Mouse (Mus musculus): Measurements from ENCODE around the gene Agtr1b. TPM values are rescaled to one million over a fixed set of nuclear protein-coding genes. Genes with fewer than 3 reads are reported as not detected.

The Agtr1b gene
- polyA plus RNA-seq, 1 experiment from 2014 or later = not detected

DNA sequence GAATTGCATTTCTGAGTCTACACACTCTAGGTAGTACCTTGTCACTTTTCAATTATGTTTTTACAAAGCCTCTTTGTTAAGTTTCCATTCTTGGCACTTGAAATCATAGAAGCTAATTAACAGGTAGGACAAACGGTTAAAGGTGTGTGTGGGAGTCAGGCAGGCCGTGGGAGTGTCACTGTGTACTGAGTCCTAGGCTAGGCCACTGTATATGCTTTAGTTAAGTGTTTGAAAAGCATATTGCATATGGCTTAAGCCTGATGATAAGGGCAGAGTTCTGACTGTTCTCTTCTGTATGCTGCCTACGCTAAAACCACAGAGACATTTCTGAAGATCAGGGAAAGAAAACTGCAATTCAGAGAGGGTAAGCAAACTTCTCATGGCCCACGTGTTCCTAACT is 59.7 kb downstream of the Agtr1b start:
- H3K36me3 ChIP-seq (ENCODE audit: control insufficient read depth, insufficient read depth, low read length) = no peaks in the 10 kb centered on the region
- 75% methylated on average over 4 of the region's 4 CpGs for WGBS
- no peak overlapping the region for H3K4me2 ChIP-seq (ENCODE audit: low read length)
- no peak overlapping the region for H3K4me3 ChIP-seq (ENCODE audit: control insufficient read depth in 1 of 2, insufficient read depth in 1 of 2, low read depth in 1 of 2, low read length in 2 of 2)
- H3K4me1 ChIP-seq (ENCODE audit: control insufficient read depth in 2 of 2, insufficient read depth in 2 of 2, low read length in 2 of 2) = no peaks in the 10 kb centered on the region
- no peak overlapping the region for H3K9ac ChIP-seq (ENCODE audit: low read length)
- H3K27ac ChIP-seq (replicated peaks in 1 of 2; ENCODE audit: control insufficient read depth in 1 of 2, insufficient read depth in 1 of 2, low read depth in 2 of 2, low read length in 2 of 2) = no peak overlapping the region
- no peak for ATAC-seq (ENCODE audit: insufficient number of reproducible peaks, insufficient read depth, low FRiP score, low read depth)
- no peaks in the 10 kb centered on the region for H3K9me3 ChIP-seq (ENCODE audit: control insufficient read depth, low read length)
- no peaks in the 10 kb centered on the region for H3K27me3 ChIP-seq (ENCODE audit: control insufficient read depth, insufficient read depth, low read length)

DNA sequence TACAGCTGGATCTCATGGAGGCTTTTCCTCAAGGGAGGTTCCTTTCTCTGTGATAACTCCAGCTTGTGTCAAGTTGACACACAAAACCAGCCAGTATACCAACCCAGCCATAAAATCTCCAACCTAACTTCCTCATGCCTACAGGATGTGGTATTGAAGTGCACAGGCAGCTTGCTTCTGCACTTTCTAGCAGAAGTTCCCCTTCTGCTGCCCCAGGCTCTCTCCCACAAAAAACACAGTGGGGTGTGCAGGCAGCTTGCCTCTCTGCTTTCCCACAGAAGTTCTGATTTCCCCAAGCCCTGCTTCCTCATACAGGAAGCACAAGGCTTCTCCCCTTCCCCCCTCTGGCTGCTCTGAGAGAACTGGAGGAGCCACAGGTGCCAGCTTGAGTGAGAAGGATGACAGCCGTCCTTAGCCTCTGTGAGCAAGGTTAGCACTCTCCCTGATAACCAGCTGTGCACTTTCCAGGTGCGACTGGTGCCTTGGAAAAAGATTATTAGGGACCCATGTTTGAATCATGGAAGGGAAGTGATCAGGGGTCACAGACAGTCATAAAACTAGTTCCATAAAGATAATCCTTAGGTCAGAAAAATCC is 62.1 kb downstream of the Agtr1b start:
- no peak for ATAC-seq (ENCODE audit: insufficient number of reproducible peaks, insufficient read depth, low FRiP score, low read depth)
- no peaks in the 10 kb centered on the region for H3K36me3 ChIP-seq (ENCODE audit: control insufficient read depth, insufficient read depth, low read length)
- H3K4me1 ChIP-seq (ENCODE audit: control insufficient read depth in 2 of 2, insufficient read depth in 2 of 2, low read length in 2 of 2) = no peaks in the 10 kb centered on the region
- 31% methylated on average over 2 of the region's 2 CpGs for WGBS
- H3K4me3 ChIP-seq (ENCODE audit: control insufficient read depth in 1 of 2, insufficient read depth in 1 of 2, low read depth in 1 of 2, low read length in 2 of 2) = no peak overlapping the region
- no peaks in the 10 kb centered on the region for H3K27me3 ChIP-seq (ENCODE audit: control insufficient read depth, insufficient read depth, low read length)
- H3K9me3 ChIP-seq (ENCODE audit: control insufficient read depth, low read length) = no peaks in the 10 kb centered on the region
- H3K4me2 ChIP-seq (ENCODE audit: low read length) = no peak overlapping the region
- no peak overlapping the region for H3K27ac ChIP-seq (replicated peaks in 1 of 2; ENCODE audit: control insufficient read depth in 1 of 2, insufficient read depth in 1 of 2, low read depth in 2 of 2, low read length in 2 of 2)
- H3K9ac ChIP-seq (ENCODE audit: low read length) = no peak overlapping the region

DNA sequence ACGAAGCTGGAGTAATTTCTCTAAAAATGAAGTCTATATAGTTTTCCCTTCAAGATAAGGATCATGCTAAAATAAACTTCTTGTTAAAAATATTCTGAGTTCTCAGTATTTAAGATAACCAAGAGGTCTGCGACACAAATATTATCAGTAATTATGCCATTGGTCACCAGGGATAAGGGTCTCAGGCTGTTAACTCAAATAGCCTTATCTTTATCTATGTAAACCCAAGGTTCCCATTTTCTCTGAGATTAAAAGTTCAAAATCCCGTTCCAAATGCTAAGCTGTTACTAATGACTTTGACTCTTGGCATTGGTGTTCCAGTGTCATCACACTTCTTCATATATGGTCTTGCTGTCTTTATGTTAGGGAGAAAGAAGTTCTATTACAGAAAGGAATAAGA is 71.4 kb downstream of the Agtr1b start:
- H3K27ac ChIP-seq (replicated peaks in 1 of 2; ENCODE audit: control insufficient read depth in 1 of 2, insufficient read depth in 1 of 2, low read depth in 2 of 2, low read length in 2 of 2) = no peak overlapping the region
- WGBS = 42% methylated on average over 3 of the region's 3 CpGs
- H3K9me3 ChIP-seq (ENCODE audit: control insufficient read depth, low read length) = no peaks in the 10 kb centered on the region
- H3K36me3 ChIP-seq (ENCODE audit: control insufficient read depth, insufficient read depth, low read length) = no peaks in the 10 kb centered on the region
- no peak overlapping the region for H3K4me3 ChIP-seq (ENCODE audit: control insufficient read depth in 1 of 2, insufficient read depth in 1 of 2, low read depth in 1 of 2, low read length in 2 of 2)
- no peak overlapping the region for H3K9ac ChIP-seq (ENCODE audit: low read length)
- no peaks in the 10 kb centered on the region for H3K4me1 ChIP-seq (ENCODE audit: control insufficient read depth in 2 of 2, insufficient read depth in 2 of 2, low read length in 2 of 2)
- H3K27me3 ChIP-seq (ENCODE audit: control insufficient read depth, insufficient read depth, low read length) = no peaks in the 10 kb centered on the region
- H3K4me2 ChIP-seq (ENCODE audit: low read length) = no peak overlapping the region
- ATAC-seq (ENCODE audit: insufficient number of reproducible peaks, insufficient read depth, low FRiP score, low read depth) = no peak

DNA sequence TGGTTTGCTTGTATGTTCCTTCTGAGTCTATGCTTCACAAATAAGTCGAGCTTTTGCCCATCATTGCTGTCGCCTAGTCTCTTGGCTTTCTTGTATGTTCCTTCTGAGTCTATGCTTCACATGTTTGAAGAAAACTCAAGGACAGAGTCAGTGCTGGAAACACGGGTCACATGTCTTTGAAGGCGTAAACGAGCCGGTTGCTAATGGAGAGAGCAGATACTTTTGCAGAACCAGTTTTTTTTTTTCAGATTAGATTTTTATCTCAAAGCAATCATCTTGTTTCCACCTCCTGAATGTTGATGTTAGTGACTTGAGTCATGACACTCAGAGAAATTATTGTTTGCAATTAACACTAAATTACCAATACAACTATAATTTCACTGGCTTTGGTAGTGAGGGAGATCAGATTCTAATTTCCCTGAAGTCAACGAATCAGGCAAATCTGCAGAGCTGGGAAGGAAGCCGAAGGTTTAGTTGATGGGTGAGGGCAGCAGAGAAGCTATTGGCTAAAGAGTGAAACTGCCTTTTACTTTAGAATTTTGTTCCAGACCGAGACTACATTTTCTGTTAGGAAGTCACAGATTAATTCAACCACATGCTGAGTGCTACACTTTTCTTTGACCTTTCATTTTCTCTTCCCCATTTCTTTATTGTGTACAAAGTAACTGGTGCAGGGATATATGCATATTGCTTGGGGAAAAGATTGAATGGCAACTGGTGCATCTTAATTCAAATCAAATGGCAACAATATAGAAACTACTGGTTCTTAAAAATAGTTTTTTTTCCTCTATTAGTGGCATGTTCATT is 72.2 kb downstream of the Agtr1b start:
- Histone ChIP-seq H3K36me3 (ENCODE audit: control insufficient read depth, insufficient read depth, low read length) (no peaks in the 10 kb centered on the region), H3K9ac (ENCODE audit: low read length) (no peak overlapping the region), H3K27me3 (ENCODE audit: control insufficient read depth, insufficient read depth, low read length) (no peaks in the 10 kb centered on the region), H3K4me3 (ENCODE audit: control insufficient read depth in 1 of 2, insufficient read depth in 1 of 2, low read depth in 1 of 2, low read length in 2 of 2) (no peak overlapping the region), H3K27ac (replicated peaks in 1 of 2; ENCODE audit: control insufficient read depth in 1 of 2, insufficient read depth in 1 of 2, low read depth in 2 of 2, low read length in 2 of 2) (no peak overlapping the region), H3K4me1 (ENCODE audit: control insufficient read depth in 2 of 2, insufficient read depth in 2 of 2, low read length in 2 of 2) (no peaks in the 10 kb centered on the region), H3K4me2 (ENCODE audit: low read length) (no peak overlapping the region), H3K9me3 (ENCODE audit: control insufficient read depth, low read length) (no peaks in the 10 kb centered on the region)
- 76% methylated on average over 9 of the region's 9 CpGs for WGBS
- no peak for ATAC-seq (ENCODE audit: insufficient number of reproducible peaks, insufficient read depth, low FRiP score, low read depth)

DNA sequence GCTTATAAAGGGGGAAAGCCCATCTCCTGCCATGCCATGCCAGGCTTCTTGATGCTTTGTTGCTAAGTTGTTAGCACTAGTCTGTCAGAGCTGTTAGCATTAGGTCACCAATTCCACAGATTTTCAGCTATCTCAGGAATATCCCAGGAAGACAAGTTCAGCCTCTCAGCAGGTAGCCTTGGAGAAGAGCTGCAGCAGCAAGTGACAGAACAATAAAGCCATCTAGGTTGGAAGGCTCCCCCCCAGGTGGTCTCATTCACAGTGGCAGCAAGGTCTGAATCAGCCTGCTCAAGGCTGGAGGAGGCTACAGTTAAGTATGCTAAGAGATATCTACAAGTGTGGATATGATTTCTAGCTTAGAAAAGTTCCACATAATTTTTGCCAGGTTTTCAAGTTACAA is 75.6 kb downstream of the Agtr1b start:
- Histone ChIP-seq H3K4me1 (ENCODE audit: control insufficient read depth in 2 of 2, insufficient read depth in 2 of 2, low read length in 2 of 2) (no peaks in the 10 kb centered on the region), H3K9ac (ENCODE audit: low read length) (no peak overlapping the region), H3K36me3 (ENCODE audit: control insufficient read depth, insufficient read depth, low read length) (no peaks in the 10 kb centered on the region), H3K27me3 (ENCODE audit: control insufficient read depth, insufficient read depth, low read length) (no peaks in the 10 kb centered on the region), H3K9me3 (ENCODE audit: control insufficient read depth, low read length) (no peaks in the 10 kb centered on the region), H3K4me3 (ENCODE audit: control insufficient read depth in 1 of 2, insufficient read depth in 1 of 2, low read depth in 1 of 2, low read length in 2 of 2) (no peak overlapping the region), H3K27ac (replicated peaks in 1 of 2; ENCODE audit: control insufficient read depth in 1 of 2, insufficient read depth in 1 of 2, low read depth in 2 of 2, low read length in 2 of 2) (no peak overlapping the region), H3K4me2 (ENCODE audit: low read length) (no peak overlapping the region)
- no peak for ATAC-seq (ENCODE audit: insufficient number of reproducible peaks, insufficient read depth, low FRiP score, low read depth)

DNA sequence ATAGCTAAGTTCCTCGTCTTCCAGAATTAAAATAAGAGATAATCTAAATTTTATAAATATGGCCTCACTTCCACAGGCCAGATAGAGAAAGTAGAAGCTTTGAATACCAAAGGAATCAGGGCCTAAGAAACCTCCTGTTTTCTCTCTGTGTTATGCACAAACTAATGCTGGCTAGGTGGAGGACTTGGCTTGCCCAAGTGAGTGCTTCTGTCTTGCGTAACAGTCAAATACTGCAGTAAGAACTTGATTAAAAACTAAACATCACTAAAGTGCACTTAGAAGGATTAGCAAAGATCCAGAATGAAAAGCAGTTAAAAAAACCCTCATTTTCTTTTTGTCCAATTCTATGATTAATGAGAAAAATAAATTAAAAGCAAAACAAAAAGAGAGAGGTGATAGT is 78.2 kb downstream of the Agtr1b start:
- no peak overlapping the region for H3K9ac ChIP-seq (ENCODE audit: low read length)
- no peaks in the 10 kb centered on the region for H3K27me3 ChIP-seq (ENCODE audit: control insufficient read depth, insufficient read depth, low read length)
- no peak overlapping the region for H3K4me2 ChIP-seq (ENCODE audit: low read length)
- 82% methylated on average over 2 of the region's 2 CpGs for WGBS
- no peaks in the 10 kb centered on the region for H3K4me1 ChIP-seq (ENCODE audit: control insufficient read depth in 2 of 2, insufficient read depth in 2 of 2, low read length in 2 of 2)
- no peaks in the 10 kb centered on the region for H3K36me3 ChIP-seq (ENCODE audit: control insufficient read depth, insufficient read depth, low read length)
- ATAC-seq (ENCODE audit: insufficient number of reproducible peaks, insufficient read depth, low FRiP score, low read depth) = no peak
- H3K4me3 ChIP-seq (ENCODE audit: control insufficient read depth in 1 of 2, insufficient read depth in 1 of 2, low read depth in 1 of 2, low read length in 2 of 2) = no peak overlapping the region
- H3K27ac ChIP-seq (replicated peaks in 1 of 2; ENCODE audit: control insufficient read depth in 1 of 2, insufficient read depth in 1 of 2, low read depth in 2 of 2, low read length in 2 of 2) = no peak overlapping the region
- no peaks in the 10 kb centered on the region for H3K9me3 ChIP-seq (ENCODE audit: control insufficient read depth, low read length)

DNA sequence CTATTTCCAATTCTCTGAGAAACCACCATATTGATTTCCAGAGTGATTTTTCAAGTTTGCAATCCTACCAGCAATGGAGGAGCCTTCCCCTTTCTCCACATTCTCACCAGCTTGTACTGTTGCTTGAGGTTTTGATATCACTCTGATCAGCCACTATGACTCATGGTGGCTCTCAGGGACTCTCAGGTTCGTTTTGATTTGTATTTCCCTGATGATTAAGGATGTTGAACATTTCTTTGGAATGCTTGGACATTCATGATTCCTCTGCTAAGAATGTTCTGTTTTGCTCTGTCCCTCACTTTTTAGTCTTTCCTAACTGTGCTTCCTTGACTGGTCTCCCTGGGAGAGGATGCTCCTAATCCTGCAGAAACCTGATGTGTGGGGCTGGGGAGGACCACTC is 85.2 kb downstream of the Agtr1b start:
- no peak for ATAC-seq (ENCODE audit: insufficient number of reproducible peaks, insufficient read depth, low FRiP score, low read depth)
- WGBS = 57% methylated on average over 1 of the region's 1 CpGs
- H3K36me3 ChIP-seq (ENCODE audit: control insufficient read depth, insufficient read depth, low read length) = no peaks in the 10 kb centered on the region
- H3K4me1 ChIP-seq (ENCODE audit: control insufficient read depth in 2 of 2, insufficient read depth in 2 of 2, low read length in 2 of 2) = no peaks in the 10 kb centered on the region
- no peak overlapping the region for H3K4me2 ChIP-seq (ENCODE audit: low read length)
- no peaks in the 10 kb centered on the region for H3K27me3 ChIP-seq (ENCODE audit: control insufficient read depth, insufficient read depth, low read length)
- no peak overlapping the region for H3K4me3 ChIP-seq (ENCODE audit: control insufficient read depth in 1 of 2, insufficient read depth in 1 of 2, low read depth in 1 of 2, low read length in 2 of 2)
- H3K9ac ChIP-seq (ENCODE audit: low read length) = no peak overlapping the region
- H3K9me3 ChIP-seq (ENCODE audit: control insufficient read depth, low read length) = no peaks in the 10 kb centered on the region
- no peak overlapping the region for H3K27ac ChIP-seq (replicated peaks in 1 of 2; ENCODE audit: control insufficient read depth in 1 of 2, insufficient read depth in 1 of 2, low read depth in 2 of 2, low read length in 2 of 2)

DNA sequence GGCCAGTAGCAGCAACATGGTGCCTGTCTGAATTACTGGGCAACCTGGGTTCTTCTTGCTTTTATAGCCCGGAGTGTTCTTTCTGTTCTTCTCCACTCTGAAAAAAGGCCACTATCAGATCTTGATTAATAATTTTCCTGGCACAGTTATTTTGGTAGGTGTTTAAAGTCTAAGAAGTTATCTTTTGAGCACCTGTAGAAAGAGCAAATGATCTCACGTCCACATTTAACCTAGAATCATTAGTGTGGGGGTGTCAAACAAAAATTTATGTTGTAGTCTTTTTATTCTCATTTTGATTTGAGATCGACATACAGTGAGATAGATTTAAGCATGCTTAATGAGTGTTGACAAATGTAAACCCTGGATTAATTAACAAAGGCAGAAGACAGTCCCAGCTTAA is 91.3 kb downstream of the Agtr1b start, which contains the start of gene Cpb1:
TSS of gene Cpb1 (minus strand) at position 101 of the 400 bp plus-strand sequence.
- Histone ChIP-seq H3K9me3 (ENCODE audit: control insufficient read depth, low read length) (no peaks in the 10 kb centered on the region), H3K4me3 (ENCODE audit: control insufficient read depth in 1 of 2, insufficient read depth in 1 of 2, low read depth in 1 of 2, low read length in 2 of 2) (no peak within 1 kb of the TSS), H3K36me3 (ENCODE audit: control insufficient read depth, insufficient read depth, low read length) (no peaks in the 10 kb centered on the region), H3K4me2 (ENCODE audit: low read length) (no peak within 1 kb of the TSS), H3K4me1 (ENCODE audit: control insufficient read depth in 2 of 2, insufficient read depth in 2 of 2, low read length in 2 of 2) (no peaks in the 10 kb centered on the region), H3K27ac (replicated peaks in 1 of 2; ENCODE audit: control insufficient read depth in 1 of 2, insufficient read depth in 1 of 2, low read depth in 2 of 2, low read length in 2 of 2) (no peak within 1 kb of the TSS), H3K27me3 (ENCODE audit: control insufficient read depth, insufficient read depth, low read length) (no peaks in the 10 kb centered on the region), H3K9ac (ENCODE audit: low read length) (no peak within 1 kb of the TSS)
- 77% methylated on average over 3 of the region's 3 CpGs for WGBS
- ATAC-seq (ENCODE audit: insufficient number of reproducible peaks, insufficient read depth, low FRiP score, low read depth) = no peak

Data from heart, embryonic 14.5 days (tissue).